Mouse (Mus musculus) CD4-positive naive resting alpha-beta T cell, adult 57 days (primary cell): ENCODE data around the gene Rhot2. TPM values are rescaled to one million over a fixed set of nuclear protein-coding genes. Genes with fewer than 3 reads are reported as not detected.

Experiments
- total RNA-seq: library from RNA; stranded (reverse); gene quantifications from one replicate; pipeline ENCODE4 v1.2.4, GENCODE M21; 2023

Rhot2 gene
- total RNA-seq, result 77.4 TPM

GRCm38 (mm10) chr17:25844396-25844901 lies at the start of gene Rhot2:
Gene Rhot2 (minus strand): TSS chr17:25844851.

GRCm38 (mm10) chr17:25880196-25880910 lies 35.7 kb upstream of the Rhot2 start, which contains the start of gene Wfikkn1:
Gene Wfikkn1 (minus strand): TSS chr17:25880858.

GRCm38 (mm10) chr17:25874721-25875170 lies 30.1 kb upstream of the Rhot2 start, which contains the start of gene Mettl26:
Gene Mettl26 (plus strand): TSS chr17:25875074.

GRCm38 (mm10) chr17:25868601-25869191 lies 24.0 kb upstream of the Rhot2 start, which contains the start of gene Mcrip2:
Gene Mcrip2 (minus strand): TSS chr17:25868764.

GRCm38 (mm10) chr17:25860832-25861703 lies 16.4 kb upstream of the Rhot2 start, which contains the start of gene Wdr90:
Gene Wdr90 (minus strand): TSS chr17:25861501.

GRCm38 (mm10) chr17:25841117-25841880 lies 3.4 kb downstream of the Rhot2 start, which contains the start of gene Gm20683:
Gene Gm20683 (minus strand): TSS chr17:25841763.

GRCm38 (mm10) chr17:25837076-25837410 lies 7.6 kb downstream of the Rhot2 start, which contains the start of gene Rhbdl1:
Gene Rhbdl1 (minus strand): TSS chr17:25837295.

GRCm38 (mm10) chr17:25833291-25833663 lies 11.4 kb downstream of the Rhot2 start, which contains the start of gene Stub1:
Gene Stub1 (minus strand): TSS chr17:25833404.

GRCm38 (mm10) chr17:25828712-25829557 lies 15.7 kb downstream of the Rhot2 start, which contains the start of gene Jmjd8:
Gene Jmjd8 (plus strand): TSS chr17:25828867.

GRCm38 (mm10) chr17:25823452-25823851 lies 21.2 kb downstream of the Rhot2 start, which contains the start of gene Wdr24:
Gene Wdr24 (plus strand): TSS chr17:25823627.

GRCm38 (mm10) chr17:25808789-25809605 lies 35.7 kb downstream of the Rhot2 start, which contains the start of gene Fbxl16:
Gene Fbxl16 (plus strand): TSS chr17:25809085.

GRCm38 (mm10) chr17:25796951-25797369 lies 47.7 kb downstream of the Rhot2 start, which contains the start of gene Metrn:
Gene Metrn (minus strand): TSS chr17:25797136.

GRCm38 (mm10) chr17:25795609-25796092 lies 49.0 kb downstream of the Rhot2 start, which contains the start of gene AC134908.4:
Gene AC134908.4 (minus strand): TSS chr17:25795659.

GRCm38 (mm10) chr17:25792615-25793014 lies 52.0 kb downstream of the Rhot2 start, which contains the start of gene Fam173a:
Gene Fam173a (minus strand): TSS chr17:25792901.

Other genes starting within 250 kb of the Rhot2 start
- gene Gng13, start 127.7 kb downstream of the Rhot2 start, total RNA-seq, result not detected
- 7.2 TPM for gene Chtf18, start 117.4 kb downstream of the Rhot2 start, total RNA-seq
- gene Rpusd1, start 117.2 kb downstream of the Rhot2 start, total RNA-seq, result 5.6 TPM
- not detected for gene Mslnl, start 108.8 kb downstream of the Rhot2 start, total RNA-seq
- 2.0 TPM for gene Msln, start 90.5 kb downstream of the Rhot2 start, total RNA-seq
- 18.2 TPM for gene Narfl, start 71.1 kb downstream of the Rhot2 start, total RNA-seq
- gene Haghl, start 59.2 kb downstream of the Rhot2 start, total RNA-seq, result 28.0 TPM
- not detected for gene Ccdc78, start 58.3 kb downstream of the Rhot2 start, total RNA-seq
- 56.0 TPM for gene Fam173a, start 52.0 kb downstream of the Rhot2 start, total RNA-seq
- gene AC134908.4, start 49.2 kb downstream of the Rhot2 start, total RNA-seq, result not detected
- gene Metrn, start 47.7 kb downstream of the Rhot2 start, total RNA-seq, result 22.5 TPM
- not detected for gene Fbxl16, start 35.8 kb downstream of the Rhot2 start, total RNA-seq
- 19.9 TPM for gene Wdr24, start 21.2 kb downstream of the Rhot2 start, total RNA-seq
- gene Jmjd8, start 16.0 kb downstream of the Rhot2 start, total RNA-seq, result 32.6 TPM
- 74.2 TPM for gene Stub1, start 11.4 kb downstream of the Rhot2 start, total RNA-seq
- gene Rhbdl1, start 7.6 kb downstream of the Rhot2 start, total RNA-seq, result 11.7 TPM
- gene Gm20683, start 3.1 kb downstream of the Rhot2 start, total RNA-seq, result 11.6 TPM
- gene Wdr90, start 16.6 kb upstream of the Rhot2 start, total RNA-seq, result 28.6 TPM
- 3.6 TPM for gene Mcrip2, start 23.9 kb upstream of the Rhot2 start, total RNA-seq
- gene Mettl26, start 30.2 kb upstream of the Rhot2 start, total RNA-seq, result 29.1 TPM
- gene Wfikkn1, start 36.0 kb upstream of the Rhot2 start, total RNA-seq, result 9.4 TPM
- 22.2 TPM for gene Rab40c, start 74.9 kb upstream of the Rhot2 start, total RNA-seq
- gene Pigq, start 100.1 kb upstream of the Rhot2 start, total RNA-seq, result 56.0 TPM
- not detected for gene Nhlrc4, start 100.1 kb upstream of the Rhot2 start, total RNA-seq
- gene A930017K11Rik, start 107.7 kb upstream of the Rhot2 start, total RNA-seq, result not detected
- gene Capn15, start 140.9 kb upstream of the Rhot2 start, total RNA-seq, result 40.8 TPM
- gene Rab11fip3, start 224.7 kb upstream of the Rhot2 start, total RNA-seq, result 22.1 TPM
- 5.7 TPM for gene Decr2, start 245.5 kb upstream of the Rhot2 start, total RNA-seq